Mouse (Mus musculus) olfactory bulb, adult 2 months (tissue): ENCODE measurements at regions not wholly inside any gene's neighbourhood (a gene's known extent, or its start where the extent isn't known, plus 50 kb on each side); places are given as distances from the start of the nearest gene placed in this dataset.

Experiments used
- H3K27ac ChIP-seq: fragments of 200-500 bp; 2 replicates; pipeline ENCODE4 v1.5.1; 2012; ENCODE audit warnings: low read depth, low read length; ENCODE audit not compliant: insufficient read depth
- H3K4me1 ChIP-seq: fragments of 200-500 bp; 2 replicates; pipeline ENCODE4 v1.6.1; 2012; ENCODE audit warnings: low read length; ENCODE audit not compliant: control insufficient read depth, insufficient read depth
- H3K4me3 ChIP-seq: fragments of 200-500 bp; 2 replicates; pipeline ENCODE4 v1.5.1; 2012; ENCODE audit warnings: mild to moderate bottlenecking, low read depth, low read length, moderate library complexity; ENCODE audit not compliant: insufficient read depth
- CTCF ChIP-seq: fragments of 200-500 bp; IDR thresholded peaks from 2 replicates; pipeline ENCODE4 v1.5.1; 2012; ENCODE audit warnings: low read depth, mild to moderate bottlenecking, low read length, moderate library complexity; ENCODE audit not compliant: insufficient read depth
- POLR2A ChIP-seq: fragments of 200-500 bp; IDR thresholded peaks from 2 replicates; pipeline ENCODE4 v1.6.1; 2012; ENCODE audit warnings: mild to moderate bottlenecking, low read depth, low read length, moderate library complexity; ENCODE audit not compliant: insufficient read depth
- WGBS: fragments of 180-500 bp; shearing (Covaris S2); methylation state at CpG from one replicate; pipeline ENCODE4 v1.1.7; 2018; 5-methylcytosine and 5-hydroxymethylcytosine counted together

DNA sequence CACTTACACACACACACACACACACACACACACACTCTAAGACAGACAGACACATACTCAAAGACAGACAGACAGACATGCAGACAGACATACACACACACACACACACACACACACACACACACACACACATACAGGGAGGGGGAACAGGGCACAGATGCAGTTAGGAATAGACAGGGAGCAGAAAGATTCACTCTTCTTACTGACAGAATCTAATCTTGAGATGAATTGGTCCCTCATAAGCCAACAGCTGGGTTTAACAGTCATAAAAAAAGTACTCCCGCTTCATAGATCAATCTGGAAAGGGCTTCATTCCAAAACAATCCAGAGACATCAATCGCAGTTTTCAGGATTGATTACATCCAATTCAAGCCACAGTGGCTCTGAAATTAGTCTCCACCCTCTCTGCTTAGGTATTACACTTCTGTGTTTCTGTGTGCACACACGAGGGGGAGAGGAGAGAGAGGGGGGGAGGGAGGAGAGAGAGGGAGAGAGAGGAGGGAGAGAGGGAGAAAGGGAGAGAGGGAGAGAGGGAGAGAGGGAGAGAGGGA lies 107.2 kb downstream of the Cavin4 start:
- Histone ChIP-seq H3K4me1 (no peaks in the 10 kb centered on the region), H3K4me3 (no peak overlapping the region), H3K27ac (no peak overlapping the region)
- TF ChIP-seq CTCF = no peak
- TF ChIP-seq POLR2A = no peak
- WGBS = 60% methylated on average over 3 of the region's 3 CpGs

DNA sequence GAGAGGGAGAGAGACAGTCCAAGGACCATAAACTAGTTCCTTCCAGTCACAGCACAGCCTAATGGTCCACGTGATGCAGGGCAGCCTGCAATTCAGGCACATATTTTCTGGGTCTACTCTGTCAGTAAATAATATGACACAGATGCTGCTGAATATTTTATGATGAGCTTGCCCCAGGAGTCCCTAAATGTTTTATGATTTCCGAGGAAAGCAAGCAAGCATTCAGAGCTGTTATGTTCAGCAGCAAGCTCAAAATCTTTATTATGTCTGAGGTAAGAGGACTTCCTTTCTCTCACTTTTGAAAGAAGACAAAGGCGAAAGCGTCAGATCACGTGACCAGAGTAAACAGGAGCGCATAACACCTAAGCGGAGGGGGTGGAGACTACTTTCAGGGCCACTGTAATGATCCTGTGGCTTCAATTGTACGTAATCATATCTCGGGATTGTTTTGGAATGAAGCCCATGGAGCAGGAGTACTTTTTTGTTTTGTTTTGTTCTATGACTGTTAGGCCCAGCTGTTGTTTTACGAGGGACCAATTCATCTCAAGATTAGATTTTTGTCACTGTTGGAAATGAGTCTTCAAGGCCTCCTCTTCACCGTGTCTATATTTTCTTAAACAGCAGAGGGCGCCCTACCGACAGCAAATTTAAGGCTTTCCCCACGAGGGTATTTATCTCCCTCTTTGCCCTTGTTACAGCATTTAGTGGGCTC lies 107.8 kb downstream of the Cavin4 start:
- TF ChIP-seq CTCF (no peak), POLR2A (no peak)
- Histone ChIP-seq H3K27ac (no peak overlapping the region), H3K4me3 (no peak overlapping the region), H3K4me1 (no peaks in the 10 kb centered on the region)
- 43% methylated on average over 14 of the region's 14 CpGs for WGBS

DNA sequence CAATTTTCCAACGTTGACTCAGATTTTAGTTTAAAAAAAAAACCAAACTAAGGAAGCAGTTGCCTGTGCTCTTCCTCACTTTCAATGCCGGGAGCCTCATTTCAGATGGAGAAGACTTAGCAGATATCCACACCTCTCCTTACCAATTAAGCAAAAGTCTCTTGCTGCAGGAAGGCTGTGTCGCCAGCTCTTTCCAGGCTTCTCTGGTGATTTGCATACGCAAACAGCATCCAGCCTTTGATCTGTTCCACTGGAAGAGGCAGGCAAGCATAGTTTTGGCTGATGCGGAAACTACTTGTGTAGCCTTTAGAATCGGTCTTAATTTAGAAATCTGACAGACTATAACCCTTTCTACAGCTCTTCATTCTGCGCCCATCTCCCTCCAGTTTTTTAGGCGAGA lies 108.5 kb downstream of the Cavin4 start:
- no peak overlapping the region for H3K4me3 ChIP-seq
- TF ChIP-seq CTCF (no peak), POLR2A (no peak)
- H3K27ac ChIP-seq = no peak overlapping the region
- WGBS = 38% methylated on average over 8 of the region's 8 CpGs
- H3K4me1 ChIP-seq = no peaks in the 10 kb centered on the region

DNA sequence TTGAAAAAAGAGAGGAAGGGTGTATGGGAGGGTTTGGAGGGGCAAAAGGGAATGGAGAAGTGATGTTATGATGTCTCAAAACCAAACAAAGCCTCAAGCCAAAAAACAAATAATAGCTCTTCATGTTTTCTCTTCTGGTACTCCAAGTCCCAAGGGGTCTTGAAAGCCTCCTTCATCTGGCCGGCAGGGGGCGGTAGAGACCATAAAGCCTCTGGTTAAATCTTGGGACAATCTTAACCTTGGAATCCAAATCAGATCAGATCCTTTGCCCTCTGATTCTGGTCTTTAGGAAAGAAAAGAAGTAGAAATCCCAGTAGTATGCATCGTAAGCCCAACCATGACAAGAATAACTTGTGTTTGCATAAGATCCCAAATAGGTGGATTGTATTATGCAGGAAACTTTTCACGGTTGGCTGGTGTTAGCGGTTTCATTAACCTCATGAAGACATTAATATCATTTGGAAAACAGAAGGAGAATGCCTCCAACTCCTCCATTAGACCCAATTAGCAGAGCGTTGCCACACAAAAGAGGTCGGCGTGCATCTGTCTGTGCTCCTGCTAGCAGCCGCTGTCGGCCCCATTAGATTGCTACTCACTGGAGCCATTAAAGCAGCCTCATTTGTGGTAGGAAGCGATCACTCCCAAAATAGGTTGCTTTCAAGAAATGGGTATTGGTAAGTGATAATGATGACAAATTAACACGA lies 116.0 kb downstream of the Cavin4 start:
- Histone ChIP-seq H3K4me1 (no peaks in the 10 kb centered on the region), H3K4me3 (no peak overlapping the region), H3K27ac (no peak overlapping the region)
- WGBS = 28% methylated on average over 12 of the region's 12 CpGs
- TF ChIP-seq CTCF (no peak), POLR2A (no peak)

DNA sequence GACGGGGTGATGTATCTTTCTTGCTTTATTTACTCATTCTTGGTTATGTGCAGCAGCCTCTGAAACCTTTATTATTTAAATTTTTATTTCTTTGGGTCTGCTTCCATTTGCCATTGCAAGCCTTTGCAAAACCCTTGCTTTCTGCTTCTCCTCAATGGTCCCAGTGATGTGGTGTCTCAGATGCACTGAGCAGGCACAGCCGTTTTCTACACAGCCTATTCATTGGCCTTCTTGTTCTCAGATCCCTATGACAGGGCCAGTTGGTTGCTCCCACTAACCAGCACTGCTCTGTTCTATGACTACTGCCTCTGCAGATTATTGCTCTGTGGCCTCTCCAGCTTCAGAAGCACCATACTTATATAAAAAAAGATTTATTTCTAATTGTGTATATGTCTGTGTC lies 116.6 kb downstream of the Cavin4 start:
- Histone ChIP-seq H3K27ac (no peak overlapping the region), H3K4me3 (no peak overlapping the region), H3K4me1 (no peaks in the 10 kb centered on the region)
- WGBS = 72% methylated on average over 2 of the region's 2 CpGs
- TF ChIP-seq CTCF = no peak
- no peak for TF ChIP-seq POLR2A

DNA sequence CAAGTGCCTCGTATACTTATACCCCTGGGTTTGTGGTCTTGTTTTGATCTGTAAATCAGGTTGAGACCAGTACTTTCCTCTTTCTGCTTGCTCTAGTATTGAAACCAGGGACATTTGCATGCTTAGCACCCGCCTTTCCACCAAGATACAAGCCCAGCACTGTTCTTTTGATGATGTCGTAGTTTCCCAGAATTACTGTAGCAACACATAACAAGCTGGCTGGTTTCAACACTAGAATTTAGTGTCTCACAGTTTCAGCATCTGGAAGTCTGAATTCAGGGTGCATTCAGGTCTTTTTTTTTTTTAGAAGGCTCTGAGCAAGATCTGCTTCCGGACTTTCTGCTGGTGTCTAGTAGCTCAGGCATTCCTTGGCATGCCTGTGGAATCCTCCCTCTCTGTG lies 117.8 kb downstream of the Cavin4 start:
- Histone ChIP-seq H3K27ac (no peak overlapping the region), H3K4me3 (no peak overlapping the region), H3K4me1 (no peaks in the 10 kb centered on the region)
- WGBS = 63% methylated on average over 4 of the region's 4 CpGs
- TF ChIP-seq CTCF (no peak), POLR2A (no peak)

DNA sequence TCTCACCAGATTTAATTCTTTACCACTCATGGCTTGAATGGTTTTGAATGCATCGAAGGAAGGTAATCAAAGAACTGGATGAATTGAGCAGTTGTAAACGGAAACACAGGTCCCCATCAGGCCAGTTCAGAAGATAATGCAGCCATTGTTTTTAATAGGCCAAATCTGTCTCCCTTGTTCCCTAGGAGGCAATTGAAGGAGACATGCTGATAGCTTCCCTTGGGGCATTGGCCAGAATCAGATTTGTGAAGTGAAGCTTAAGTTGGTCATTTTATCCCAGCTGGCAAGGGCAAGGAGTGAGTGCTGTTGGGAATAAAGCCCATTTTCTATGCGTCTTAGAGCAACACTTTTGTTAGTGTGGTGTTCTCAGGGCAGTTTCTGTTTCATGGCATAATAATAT lies 119.4 kb downstream of the Cavin4 start:
- WGBS = 63% methylated on average over 3 of the region's 3 CpGs
- TF ChIP-seq POLR2A (no peak), CTCF (no peak)
- Histone ChIP-seq H3K4me3 (no peak overlapping the region), H3K27ac (no peak overlapping the region), H3K4me1 (no peaks in the 10 kb centered on the region)

DNA sequence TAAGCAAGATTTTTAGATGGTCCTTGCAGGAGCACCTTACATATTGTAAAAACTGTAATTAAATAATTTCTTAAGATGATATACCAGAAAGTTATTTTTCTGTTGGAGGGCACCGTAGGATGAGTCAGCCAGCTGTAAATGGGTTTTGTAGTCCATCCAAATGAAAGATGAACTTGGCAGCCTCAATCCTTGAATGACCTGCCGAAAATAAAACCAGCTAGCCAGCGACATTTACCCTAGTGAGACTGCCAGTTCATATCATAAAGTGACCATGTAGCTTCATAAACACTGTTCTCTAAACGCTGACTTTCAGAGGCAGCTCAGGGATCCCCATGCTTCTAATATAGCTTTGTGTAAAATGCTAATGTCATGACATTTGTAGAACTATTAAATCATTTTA lies 127.8 kb downstream of the Cavin4 start:
- H3K4me1 ChIP-seq = no peaks in the 10 kb centered on the region
- WGBS = 91% methylated on average over 4 of the region's 4 CpGs
- H3K27ac ChIP-seq = no peak overlapping the region
- TF ChIP-seq POLR2A = no peak
- no peak for TF ChIP-seq CTCF
- no peak overlapping the region for H3K4me3 ChIP-seq

DNA sequence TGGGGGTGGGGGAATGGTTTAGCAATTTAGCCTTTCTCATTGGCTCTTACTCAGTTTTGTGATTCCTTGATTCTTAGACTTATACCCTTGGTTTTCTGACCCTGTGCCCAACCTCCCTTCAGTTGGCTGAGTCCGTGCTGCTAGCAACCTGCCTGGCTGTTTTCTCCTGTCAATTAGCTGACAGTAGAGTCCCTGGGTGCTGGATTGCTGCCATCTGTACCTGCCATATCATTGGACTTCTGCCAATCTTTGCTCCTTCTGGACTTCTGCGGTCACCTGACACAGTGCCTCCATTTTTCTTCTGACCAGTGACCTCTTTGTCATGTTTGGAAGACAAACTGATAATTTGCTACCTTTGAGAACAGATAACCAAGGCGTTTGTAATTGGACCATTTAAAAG lies 140.5 kb downstream of the Cavin4 start:
- Histone ChIP-seq H3K4me3 (no peak overlapping the region), H3K27ac (no peak overlapping the region), H3K4me1 (no peaks in the 10 kb centered on the region)
- 66% methylated on average over 3 of the region's 3 CpGs for WGBS
- TF ChIP-seq POLR2A = no peak
- TF ChIP-seq CTCF = no peak

DNA sequence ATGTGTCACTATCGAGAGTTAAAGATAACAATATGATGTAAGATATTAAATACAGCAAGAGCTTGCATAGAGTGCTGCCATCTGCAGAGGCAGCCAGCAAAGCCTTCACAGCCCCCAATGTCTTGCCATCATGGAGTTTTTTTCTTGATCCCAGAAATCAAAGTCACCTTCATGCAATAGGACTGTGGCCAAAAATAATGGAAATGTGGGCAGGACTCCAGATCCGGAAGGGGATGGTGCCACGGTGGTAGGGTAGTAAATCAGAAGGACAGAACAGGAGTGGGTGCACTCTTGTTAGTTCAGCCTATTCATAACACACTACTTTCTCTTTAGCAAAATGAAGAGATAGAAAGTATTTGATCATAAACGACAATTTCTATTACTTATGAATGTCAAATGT lies 145.3 kb downstream of the Cavin4 start:
- 92% methylated on average over 4 of the region's 4 CpGs for WGBS
- H3K27ac ChIP-seq = no peak overlapping the region
- no peaks in the 10 kb centered on the region for H3K4me1 ChIP-seq
- H3K4me3 ChIP-seq = no peak overlapping the region
- no peak for TF ChIP-seq POLR2A
- no peak for TF ChIP-seq CTCF
